Mouse (Mus musculus) induced T-regulatory cell, adult 2 months (primary cell): Measurements from ENCODE around the gene Dnah10.

Source experiments
- DNase-seq: peaks from one replicate; pipeline ENCODE4 v3.0.0-alpha.2; 2012; ENCODE audit warnings: low read depth

Gene Dnah10

GRCm38 (mm10) chr5:124868981-124869380 is 144.1 kb downstream of the Dnah10 start:
- DNase-seq: peak; percentile 78

- no peak for DNase-seq
Measured at GRCm38 (mm10) chr5:124872033-124872432, 147.1 kb downstream of the Dnah10 start.

DNA sequence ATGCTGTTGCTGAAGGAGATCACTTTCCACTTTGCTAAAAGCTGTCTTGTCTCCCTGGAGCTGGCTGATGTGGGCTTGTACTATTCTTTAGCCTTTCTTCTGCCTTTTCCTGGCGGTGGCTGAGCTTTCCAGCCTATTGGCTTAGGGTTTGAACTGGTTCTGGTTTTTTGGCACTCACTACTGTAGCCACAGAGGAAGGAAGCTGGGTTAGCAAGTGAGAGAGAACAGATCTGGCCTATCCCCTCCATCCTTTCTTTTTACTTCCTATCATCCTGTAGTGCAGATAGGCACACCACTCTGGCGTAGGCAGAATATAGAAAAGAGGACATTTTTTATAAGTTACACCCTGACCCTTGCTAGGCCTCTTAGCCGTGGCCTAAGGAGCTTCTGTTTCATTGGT is 148.2 kb downstream of the Dnah10 start:
- DNase-seq: peak; percentile 26

GRCm38 (mm10) chr5:124873890-124874601 is 149.2 kb downstream of the Dnah10 start:
- no peak for DNase-seq

DNA sequence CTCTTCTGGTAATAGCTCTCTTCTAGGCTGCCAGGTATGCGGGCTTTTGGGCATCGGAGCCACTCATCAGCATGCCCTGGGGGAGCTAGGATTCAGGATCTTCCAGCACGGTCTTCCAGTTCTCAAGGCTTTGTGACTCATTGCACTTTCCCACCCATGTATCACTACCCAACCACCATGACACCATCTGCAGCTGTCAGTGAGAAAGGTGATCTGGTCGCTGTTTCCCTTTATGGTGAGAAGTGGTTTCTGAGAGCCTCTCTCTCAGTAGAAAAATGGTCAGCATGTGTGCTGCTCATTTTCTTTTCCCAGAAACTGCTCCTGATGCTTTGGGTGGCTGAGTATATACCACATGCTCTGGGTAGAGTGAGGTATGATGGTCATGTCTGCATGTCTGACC is 154.4 kb downstream of the Dnah10 start:
- no peak for DNase-seq

GRCm38 (mm10) chr5:124879801-124880200 is 154.9 kb downstream of the Dnah10 start:
- no peak for DNase-seq

DNA sequence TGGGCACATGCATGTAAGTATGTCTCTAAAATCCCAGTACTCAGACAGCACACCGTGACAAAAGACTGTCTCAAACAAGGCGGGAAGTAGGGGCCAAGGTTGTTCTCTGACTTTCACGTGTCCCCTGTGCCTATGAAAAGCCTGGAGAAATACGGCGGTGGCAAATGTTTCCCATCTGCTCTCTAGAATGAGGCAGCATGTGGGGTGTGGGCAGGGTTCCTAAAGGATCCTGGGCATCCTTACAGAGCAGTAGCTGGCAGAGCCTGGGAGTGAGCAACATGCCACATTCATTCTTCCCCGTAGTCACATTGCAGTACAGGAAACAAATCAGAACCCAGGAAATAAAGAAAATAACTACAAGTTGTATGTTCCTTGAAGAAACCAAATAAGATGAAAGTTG is 159.0 kb downstream of the Dnah10 start:
- no peak for DNase-seq
